9 mouse cellular contexts compared by ENCODE assay signal in genomic region chr4:82934308-82934707, GRCm38 (mm10). TPM values are rescaled to one million over a fixed set of nuclear protein-coding genes. Genes with fewer than 3 reads are reported as not detected.
DNase-seq lines count a peak whose midpoint lies in the region; ATAC-seq and TF ChIP-seq lines count a peak whose summit lies in the region.
"Had no signal": no experiment of that assay in that cellular context is flagged by ENCODE, and none has a peak within 500 bp of the region (broad histone marks: within the 10 kb centered on the region; RNA-seq: fewer than 3 reads in every experiment).

No protein-coding gene starts in this region.

- peak; percentile 34 for DNase-seq in adrenal gland, postnatal 10 days
- no peak for DNase-seq in adrenal gland, postnatal 4 days (ENCODE audit: low spot score in 2 of 2)
- peak; percentile 3 for DNase-seq in MEL (ENCODE audit: low read depth, low spot score)
- peak; percentile 38 for DNase-seq in embryo, embryonic 9.5 days (ENCODE audit: extremely low spot score)
- DNase-seq in heart, postnatal 0 days (ENCODE audit: low spot score), result peak; percentile 77
- DNase-seq in neural tube, embryonic 10.5 days (ENCODE audit: extremely low spot score, low spot score), result peak; percentile 31
- no peak for DNase-seq in thymus, postnatal 36 days

- peak; percentile 21 for TF ChIP-seq RAD21 in MEL (IDR thresholded peaks at IDR 0.05; ENCODE audit: low read depth, low read length)

- H3K79me2 ChIP-seq in MEL (ENCODE audit: control insufficient read depth, insufficient read depth, low read length, poor library complexity), result no peaks in the 10 kb centered on the region

- WGBS in heart, postnatal 0 days, result 8% methylated on average over 5 of the region's 5 CpGs
- 7% methylated on average over 5 of the region's 5 CpGs for WGBS in limb, embryonic 12.5 days

- no peaks in the 10 kb centered on the region for H3K4me1 ChIP-seq in MEL (ENCODE audit: control insufficient read depth in 1 of 2, insufficient read depth in 2 of 2, low read length in 2 of 2)
- H3K4me1 ChIP-seq in heart, postnatal 0 days (ENCODE audit: control insufficient read depth, insufficient read depth), result no peaks in the 10 kb centered on the region
- peaks cover 6% of the 10 kb centered on the region; the same call in 1 of the 2 replicates for H3K4me1 ChIP-seq in limb, embryonic 12.5 days (replicated peaks)

- no peaks in the 10 kb centered on the region for H3K9me3 ChIP-seq in MEL (replicated peaks; ENCODE audit: insufficient read depth, low read length)
- no peaks in the 10 kb centered on the region for H3K9me3 ChIP-seq in heart, postnatal 0 days (replicated peaks; ENCODE audit: control insufficient read depth, low read length)
- no peaks in the 10 kb centered on the region for H3K9me3 ChIP-seq in limb, embryonic 12.5 days

- TF ChIP-seq POLR2A in MEL (IDR thresholded peaks at IDR 0.05; ENCODE audit: control insufficient read depth in 1 of 2, insufficient read depth in 1 of 2, low read depth in 1 of 2, low read length in 2 of 2, poor library complexity in 1 of 2), result no peak

- H3K9ac ChIP-seq in MEL (ENCODE audit: control insufficient read depth, low read depth, low read length, poor library complexity, severe bottlenecking), result no peak overlapping the region
- no peak overlapping the region for H3K9ac ChIP-seq in heart, postnatal 0 days (replicated peaks; ENCODE audit: low read depth, low read length)
- no peak overlapping the region for H3K9ac ChIP-seq in limb, embryonic 12.5 days (replicated peaks)

- TF ChIP-seq EP300 in MEL (IDR thresholded peaks at IDR 0.05; ENCODE audit: low read depth in 1 of 2, low read length in 2 of 2), result no peak
- no peak for TF ChIP-seq EP300 in heart, postnatal 0 days (IDR thresholded peaks at IDR 0.05; ENCODE audit: low read depth)

- H3K27ac ChIP-seq in MEL (ENCODE audit: control insufficient read depth, low read depth, low read length), result no peak overlapping the region
- no peak overlapping the region for H3K27ac ChIP-seq in heart, postnatal 0 days (ENCODE audit: low read depth)
- no peak overlapping the region for H3K27ac ChIP-seq in limb, embryonic 12.5 days

- H3K4me2 ChIP-seq in heart, postnatal 0 days (ENCODE audit: low read depth, low read length), result peak overlapping the region; percentile 57
- no peak overlapping the region for H3K4me2 ChIP-seq in limb, embryonic 12.5 days

- no peaks in the 10 kb centered on the region; a peak in 1 of 4 replicates for H3K27me3 ChIP-seq in MEL (ENCODE audit: control insufficient read depth in 1 of 2, insufficient read depth in 2 of 2, low read length in 2 of 2)
- H3K27me3 ChIP-seq in heart, postnatal 0 days (ENCODE audit: control insufficient read depth, insufficient read depth, low read length), result no peaks in the 10 kb centered on the region
- no peaks in the 10 kb centered on the region for H3K27me3 ChIP-seq in limb, embryonic 12.5 days

- no peak overlapping the region for H3K4me3 ChIP-seq in MEL (ENCODE audit: control insufficient read depth in 1 of 2, insufficient read depth in 1 of 2, low read depth in 2 of 2, low read length in 2 of 2)
- H3K4me3 ChIP-seq in heart, postnatal 0 days (ENCODE audit: low read depth, low read length), result peak overlapping the region; percentile 46
- no peak overlapping the region for H3K4me3 ChIP-seq in limb, embryonic 12.5 days (replicated peaks)

- H3K36me3 ChIP-seq in MEL (ENCODE audit: control insufficient read depth in 1 of 2, insufficient read depth in 2 of 2, low read length in 2 of 2), result no peaks in the 10 kb centered on the region
- no peaks in the 10 kb centered on the region for H3K36me3 ChIP-seq in heart, postnatal 0 days (replicated peaks; ENCODE audit: control insufficient read depth, insufficient read depth, low read length)
- H3K36me3 ChIP-seq in limb, embryonic 12.5 days, result 0 out of 2 replicates have a peak, but pooled peaks cover 3% of the 10 kb centered on the region

- peak in 2 of 3 experiments; percentile 9 to 29; a peak in 2 of 6 replicates for TF ChIP-seq CTCF in MEL (IDR thresholded peaks at IDR 0.05 in 2 of 3, conservative IDR thresholded peaks at IDR 0.05 in 1 of 3; ENCODE audit: control insufficient read depth in 1 of 3, insufficient read depth in 1 of 3, low read depth in 2 of 3, low read length in 3 of 3, poor library complexity in 1 of 3, severe bottlenecking in 1 of 3)
- TF ChIP-seq CTCF in heart, postnatal 0 days (IDR thresholded peaks at IDR 0.05; ENCODE audit: low read depth), result peak; percentile 76

- peak; percentile 91 for ATAC-seq in heart, postnatal 0 days (ENCODE audit: insufficient read depth, low read depth)
- ATAC-seq in limb, embryonic 12.5 days (ENCODE audit: insufficient number of reproducible peaks, insufficient read depth, low FRiP score, low TSS enrichment, low read depth), result peak; percentile 76; the same call in 1 of the 2 replicates

TF ChIP-seq in MEL, 35 proteins besides CTCF, POLR2A, EP300 and RAD21:
- TF ChIP-seq ZC3H11A (IDR thresholded peaks at IDR 0.05; ENCODE audit: low read depth, low read length), result no peak
- no peak for TF ChIP-seq GABPA (IDR thresholded peaks at IDR 0.05; ENCODE audit: low read depth, low read length)
- no peak for TF ChIP-seq MEF2A (IDR thresholded peaks at IDR 0.05; ENCODE audit: extremely low read depth, insufficient replicate concordance, low read depth, low read length, poor library complexity, severe bottlenecking)
- no peak for TF ChIP-seq GATA1 (IDR thresholded peaks at IDR 0.05; ENCODE audit: low read depth, low read length)
- TF ChIP-seq MAFK (IDR thresholded peaks at IDR 0.05; ENCODE audit: borderline replicate concordance, low read depth, low read length), result no peak

RNA-seq across cellular contexts. Expression of gene Cer1, which starts 49.4 kb away (rescaled TPM):
- not detected for total RNA-seq in adrenal gland, postnatal 10 days (2021)
- total RNA-seq in adrenal gland, postnatal 4 days (2021), result under 1 TPM in 1 of 2 experiments, not detected in 1; 0.17 TPM
- not detected in 2 replicates for total RNA-seq in MEL (2012; rRNA removed)
- not detected for polyA plus RNA-seq in MEL (2012; ENCODE audit: insufficient read depth in 1 of 2, insufficient read length in 2 of 2, low read depth in 1 of 2, low replicate concordance in 2 of 2, missing spikeins in 1 of 2)
- total RNA-seq in heart, postnatal 0 days (2014; rRNA removed; ENCODE audit: low replicate concordance), result not detected in 2 replicates
- not detected in 2 replicates for polyA plus RNA-seq in heart, postnatal 0 days (2015; fragmentation: Nextera tagmentation; extraction: Ambion mirVana)
- 0.43 and 0.51 TPM in 2 replicates for polyA plus RNA-seq in limb, embryonic 12.5 days (2016; fragmentation: Nextera tagmentation; extraction: Ambion mirVana)
- total RNA-seq: layer of hippocampus, adult 18-20 months had no signal

Comparison
In these comparisons a context has a peak if more than half of its experiments do, and no peak if none do; other contexts are left out.
1. DNase-seq: peak in adrenal gland, postnatal 10 days (single experiment), MEL (single experiment), embryo, embryonic 9.5 days (single experiment), heart, postnatal 0 days (single experiment) and neural tube, embryonic 10.5 days (single experiment); none in adrenal gland, postnatal 4 days (0 of 2) and thymus, postnatal 36 days (0 of 2).